Mouse (Mus musculus): ENCODE measurements at regions not wholly inside any gene's neighbourhood (a gene's known extent, or its start where the extent isn't known, plus 50 kb on each side); places are given as distances from the start of the nearest gene placed in this dataset.

GRCm38 (mm10) chr16:49580708-49581107, 118.3 kb upstream of the Ift57 start:
- DNase-seq = no peak

GRCm38 (mm10) chr16:49606500-49606899, 92.5 kb upstream of the Ift57 start:
- no peak for DNase-seq

- no peak for DNase-seq
These were observed 84.2 kb upstream of the Ift57 start for GRCm38 (mm10) chr16:49614801-49615200.

GRCm38 (mm10) chr16:49615342-49616020, 83.6 kb upstream of the Ift57 start:
- no peak for DNase-seq

- DNase-seq = peak; percentile 6
These were observed 82.7 kb upstream of the Ift57 start for GRCm38 (mm10) chr16:49616263-49616872.

GRCm38 (mm10) chr16:49633502-49633901, 65.5 kb upstream of the Ift57 start:
- DNase-seq = no peak

GRCm38 (mm10) chr16:49635506-49635905, 63.5 kb upstream of the Ift57 start:
- no peak for DNase-seq

GRCm38 (mm10) chr16:49636467-49636866, 62.6 kb upstream of the Ift57 start:
- no peak for DNase-seq

GRCm38 (mm10) chr16:49642696-49643095, 56.3 kb upstream of the Ift57 start:
- no peak for DNase-seq

- DNase-seq = no peak
These were observed 54.6 kb upstream of the Ift57 start for GRCm38 (mm10) chr16:49644416-49644815.

GRCm38 (mm10) chr16:49646479-49646878, 52.6 kb upstream of the Ift57 start:
- DNase-seq = no peak
